Mouse (Mus musculus) G1E (cell line): ENCODE data around the gene Kif23.

Experiments
- CTCF ChIP-seq: IDR thresholded peaks from 2 replicates; pipeline ENCODE4 v1.5.1; 2012; ENCODE audit warnings: low read depth, low read length, inconsistent platforms, mixed read lengths
- GATA1 ChIP-seq: IDR thresholded peaks from 2 replicates; pipeline ENCODE4 v1.6.1; 2012; ENCODE audit warnings: borderline replicate concordance, low read length, inconsistent platforms, mixed read lengths
- TAL1 ChIP-seq: conservative IDR thresholded peaks from 2 replicates; pipeline ENCODE4 v1.6.1; 2012; ENCODE audit warnings: low read depth, low read length, inconsistent platforms, mixed read lengths

DNA sequence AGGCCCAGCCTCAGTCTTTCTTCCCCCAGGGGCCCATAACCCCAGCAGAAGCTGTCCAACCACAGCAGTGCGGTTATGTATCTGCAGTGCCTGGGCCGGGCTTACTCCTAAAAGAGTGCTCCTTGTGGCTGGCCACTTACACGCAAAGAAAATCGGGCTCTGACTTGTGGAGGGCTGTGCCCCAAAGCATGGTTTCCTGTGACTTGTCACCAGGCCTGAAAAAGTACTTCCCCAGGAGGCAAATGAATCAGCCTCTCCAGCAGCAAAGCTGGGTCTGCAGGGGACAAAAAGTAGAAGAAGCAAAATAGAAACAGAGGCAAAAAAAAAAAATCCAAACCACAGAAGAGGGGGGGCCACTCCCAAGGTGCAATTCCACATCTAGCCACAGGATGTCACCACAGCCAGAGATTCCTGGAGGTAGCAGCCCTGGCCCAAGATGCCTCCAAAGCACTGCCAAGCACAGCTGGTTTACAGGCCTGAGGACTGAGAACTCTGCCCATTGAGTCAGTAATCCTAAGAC, 18.9 kb upstream of the Kif23 start:
- TF ChIP-seq CTCF = peak; percentile 52; the same call in 1 of the 2 replicates
- TF ChIP-seq GATA1 = no peak
- no peak for TF ChIP-seq TAL1
